Mouse (Mus musculus): Measurements from ENCODE around the gene Sh3gl2. TPM values are rescaled to one million over a fixed set of nuclear protein-coding genes. Genes with fewer than 3 reads are reported as not detected.

The Sh3gl2 gene
- polyA plus RNA-seq, 1 experiment, result 0.22 TPM

DNA sequence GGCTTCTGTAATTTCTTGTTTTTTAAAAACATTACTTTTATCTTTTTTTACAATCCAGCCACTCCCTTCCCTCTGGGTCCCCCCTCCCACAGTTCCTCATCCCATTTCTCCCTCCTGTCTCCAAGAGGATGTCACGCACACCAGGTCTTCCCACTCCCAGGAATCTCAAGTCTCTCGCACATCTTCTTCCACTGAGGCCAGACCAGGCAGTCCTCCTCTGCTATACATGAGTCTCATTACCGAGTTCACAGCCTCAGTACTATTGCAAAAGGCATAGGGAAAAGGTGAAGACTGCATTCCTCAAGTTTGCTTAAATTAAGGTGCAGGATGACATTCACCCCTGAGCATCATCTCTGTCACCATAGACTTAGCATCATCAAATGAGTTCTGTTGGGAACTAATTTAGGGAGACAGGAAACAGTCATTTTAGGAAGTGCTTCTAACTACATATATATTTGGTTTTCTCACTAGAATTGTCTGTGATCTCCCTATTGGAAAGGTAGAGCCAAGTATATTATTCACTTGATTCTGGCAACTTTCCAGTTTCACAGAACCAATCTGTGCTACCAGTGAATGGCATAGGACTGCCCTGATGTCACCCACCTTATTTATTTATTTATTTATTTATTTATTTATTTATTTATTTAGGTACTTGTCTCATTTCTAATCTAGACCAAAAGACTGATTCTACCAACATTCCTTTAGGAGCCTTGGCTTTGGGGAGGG lies 1.9 kb downstream of the Sh3gl2 start:
- TF ChIP-seq POLR2A (IDR thresholded peaks at IDR 0.05; ENCODE audit: control insufficient read depth, extremely low read depth, insufficient read depth, low read length, poor library complexity), result no peak
- no peak for TF ChIP-seq CTCF (IDR thresholded peaks at IDR 0.05; ENCODE audit: borderline replicate concordance, control insufficient read depth, extremely low read depth, insufficient read depth, low read length, poor library complexity)
- DNase-seq, result no peak
- Histone ChIP-seq H3K27me3 (ENCODE audit: control insufficient read depth, insufficient read depth, low read length) (no peaks in the 10 kb centered on the region; the same call in 1 of the 2 replicates), H3K4me1 (replicated peaks; ENCODE audit: control insufficient read depth, insufficient read depth, low read length) (no peaks in the 10 kb centered on the region), H3K36me3 (ENCODE audit: control insufficient read depth, insufficient read depth, low read length) (no peaks in the 10 kb centered on the region), H3K27ac (ENCODE audit: control insufficient read depth, insufficient read depth, low read length) (no peak overlapping the region), H3K4me3 (ENCODE audit: control insufficient read depth, insufficient read depth, low read length) (no peak overlapping the region)
- 66% methylated on average over 3 of the region's 3 CpGs for WGBS

DNA sequence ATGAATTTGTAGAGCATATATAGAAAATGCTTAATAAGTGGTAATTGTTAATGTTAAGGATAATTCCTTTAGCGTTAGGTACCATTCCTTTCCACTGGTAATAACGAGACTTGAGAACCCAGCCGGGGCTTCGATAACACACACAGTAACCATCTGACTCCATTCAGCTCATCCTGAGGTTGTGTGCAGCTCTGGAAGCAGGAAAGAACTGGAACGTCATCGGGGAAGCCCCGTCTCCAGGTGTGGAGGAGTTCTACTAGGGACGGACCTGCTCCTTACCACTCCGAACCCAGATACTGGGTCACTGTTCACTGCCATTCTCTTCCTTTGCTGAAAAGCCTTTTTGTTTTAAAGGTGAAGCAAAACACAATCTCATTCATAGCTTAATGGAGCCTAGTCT lies 2.6 kb downstream of the Sh3gl2 start:
- no peak overlapping the region for H3K4me3 ChIP-seq (ENCODE audit: control insufficient read depth, insufficient read depth, low read length)
- no peak for TF ChIP-seq CTCF (IDR thresholded peaks at IDR 0.05; ENCODE audit: borderline replicate concordance, control insufficient read depth, extremely low read depth, insufficient read depth, low read length, poor library complexity)
- TF ChIP-seq POLR2A (IDR thresholded peaks at IDR 0.05; ENCODE audit: control insufficient read depth, extremely low read depth, insufficient read depth, low read length, poor library complexity), result no peak
- 96% methylated on average over 9 of the region's 9 CpGs for whole genome bisulfite sequencing

DNA sequence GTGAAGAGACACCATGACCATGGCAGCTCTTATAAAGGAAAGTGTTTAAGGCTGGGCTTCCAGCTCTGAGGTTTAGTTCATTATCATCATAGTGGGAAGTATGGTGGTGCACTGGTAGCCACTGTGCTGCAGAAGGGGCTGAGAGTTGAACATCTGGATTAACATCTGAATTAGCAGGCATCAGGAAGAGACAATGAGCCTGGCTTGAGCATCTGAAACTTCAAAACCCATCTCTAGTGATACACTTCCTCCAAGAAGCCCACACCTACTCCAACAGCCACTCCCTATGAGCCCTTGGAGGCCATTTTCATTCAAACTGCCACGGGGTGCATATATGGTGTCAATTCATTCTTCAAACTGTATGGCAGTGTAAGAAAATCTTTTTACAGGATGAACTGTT lies 3.6 kb downstream of the Sh3gl2 start:
- H3K4me3 ChIP-seq (ENCODE audit: control insufficient read depth, insufficient read depth, low read length), result no peak overlapping the region
- 75% methylated on average over 1 of the region's 1 CpGs for WGBS

More for the DNA sequence above, 2.6 kb downstream of the Sh3gl2 start:
- DNase-seq, result no peak
- Histone ChIP-seq H3K27ac (ENCODE audit: control insufficient read depth, insufficient read depth, low read length) (no peak overlapping the region), H3K4me1 (replicated peaks; ENCODE audit: control insufficient read depth, insufficient read depth, low read length) (no peaks in the 10 kb centered on the region), H3K36me3 (ENCODE audit: control insufficient read depth, insufficient read depth, low read length) (no peaks in the 10 kb centered on the region), H3K27me3 (ENCODE audit: control insufficient read depth, insufficient read depth, low read length) (no peaks in the 10 kb centered on the region; the same call in 1 of the 2 replicates)

DNA sequence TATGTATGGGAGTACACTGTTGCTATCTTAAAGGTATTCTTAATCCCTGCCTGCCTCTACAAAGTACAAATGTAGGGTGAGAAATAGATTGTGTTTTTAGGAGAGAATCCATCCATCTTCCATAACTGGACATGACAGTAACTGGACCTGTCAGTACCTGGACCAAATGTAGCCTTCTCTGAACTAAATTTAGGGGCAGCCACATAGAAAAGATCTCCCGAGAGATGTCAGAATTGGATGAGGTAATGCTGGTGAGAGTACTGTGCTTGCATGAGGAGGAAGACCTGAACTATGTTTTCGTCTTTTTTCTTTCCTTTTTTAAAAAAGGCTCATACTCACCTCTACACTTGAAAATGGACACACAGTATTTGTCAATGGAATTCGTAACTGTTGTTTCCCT lies 6.0 kb downstream of the Sh3gl2 start:
- Histone ChIP-seq H3K27ac (ENCODE audit: control insufficient read depth, insufficient read depth, low read length) (no peak overlapping the region), H3K4me3 (ENCODE audit: control insufficient read depth, insufficient read depth, low read length) (no peak overlapping the region), H3K36me3 (ENCODE audit: control insufficient read depth, insufficient read depth, low read length) (no peaks in the 10 kb centered on the region), H3K27me3 (ENCODE audit: control insufficient read depth, insufficient read depth, low read length) (no peaks in the 10 kb centered on the region), H3K4me1 (replicated peaks; ENCODE audit: control insufficient read depth, insufficient read depth, low read length) (no peaks in the 10 kb centered on the region)
- DNase-seq, result no peak
- 84% methylated on average over 3 of the region's 3 CpGs for WGBS
- TF ChIP-seq CTCF (IDR thresholded peaks at IDR 0.05; ENCODE audit: borderline replicate concordance, control insufficient read depth, extremely low read depth, insufficient read depth, low read length, poor library complexity) (no peak), POLR2A (IDR thresholded peaks at IDR 0.05; ENCODE audit: control insufficient read depth, extremely low read depth, insufficient read depth, low read length, poor library complexity) (no peak)

More for the DNA sequence above, 3.6 kb downstream of the Sh3gl2 start:
- Histone ChIP-seq H3K36me3 (ENCODE audit: control insufficient read depth, insufficient read depth, low read length) (no peaks in the 10 kb centered on the region), H3K27me3 (ENCODE audit: control insufficient read depth, insufficient read depth, low read length) (no peaks in the 10 kb centered on the region; the same call in 1 of the 2 replicates), H3K27ac (ENCODE audit: control insufficient read depth, insufficient read depth, low read length) (no peak overlapping the region), H3K4me1 (replicated peaks; ENCODE audit: control insufficient read depth, insufficient read depth, low read length) (no peaks in the 10 kb centered on the region)
- no peak for DNase-seq
- no peak for TF ChIP-seq POLR2A (IDR thresholded peaks at IDR 0.05; ENCODE audit: control insufficient read depth, extremely low read depth, insufficient read depth, low read length, poor library complexity)
- no peak for TF ChIP-seq CTCF (IDR thresholded peaks at IDR 0.05; ENCODE audit: borderline replicate concordance, control insufficient read depth, extremely low read depth, insufficient read depth, low read length, poor library complexity)

DNA sequence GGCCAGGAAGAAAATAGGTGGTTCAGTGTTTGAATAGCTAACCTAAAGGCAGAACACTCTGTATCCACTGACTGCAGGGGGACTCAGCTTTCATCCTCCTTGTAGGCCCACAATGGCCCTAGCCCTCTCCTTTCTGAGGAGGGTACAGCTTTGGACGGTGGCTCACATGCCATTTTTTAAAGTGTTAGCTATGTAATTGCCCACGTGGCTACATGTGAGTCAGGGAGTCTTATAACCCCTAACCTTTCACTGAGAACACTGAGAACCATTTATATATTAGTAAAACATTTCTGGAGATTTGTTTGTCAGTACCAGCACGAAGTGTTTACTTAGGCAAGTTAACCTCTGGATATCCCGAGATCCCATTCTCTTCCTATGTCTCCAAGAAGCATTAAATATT lies 12.1 kb downstream of the Sh3gl2 start:
- no peaks in the 10 kb centered on the region for H3K36me3 ChIP-seq (ENCODE audit: control insufficient read depth, insufficient read depth, low read length)
- DNase-seq, result no peak
- 83% methylated on average over 4 of the region's 4 CpGs for WGBS
- no peaks in the 10 kb centered on the region for H3K4me1 ChIP-seq (replicated peaks; ENCODE audit: control insufficient read depth, insufficient read depth, low read length)
- H3K27me3 ChIP-seq (ENCODE audit: control insufficient read depth, insufficient read depth, low read length), result no peaks in the 10 kb centered on the region
- no peak for TF ChIP-seq CTCF (IDR thresholded peaks at IDR 0.05; ENCODE audit: borderline replicate concordance, control insufficient read depth, extremely low read depth, insufficient read depth, low read length, poor library complexity)
- no peak for TF ChIP-seq POLR2A (IDR thresholded peaks at IDR 0.05; ENCODE audit: control insufficient read depth, extremely low read depth, insufficient read depth, low read length, poor library complexity)
- H3K27ac ChIP-seq (ENCODE audit: control insufficient read depth, insufficient read depth, low read length), result no peak overlapping the region
- H3K4me3 ChIP-seq (ENCODE audit: control insufficient read depth, insufficient read depth, low read length), result no peak overlapping the region

DNA sequence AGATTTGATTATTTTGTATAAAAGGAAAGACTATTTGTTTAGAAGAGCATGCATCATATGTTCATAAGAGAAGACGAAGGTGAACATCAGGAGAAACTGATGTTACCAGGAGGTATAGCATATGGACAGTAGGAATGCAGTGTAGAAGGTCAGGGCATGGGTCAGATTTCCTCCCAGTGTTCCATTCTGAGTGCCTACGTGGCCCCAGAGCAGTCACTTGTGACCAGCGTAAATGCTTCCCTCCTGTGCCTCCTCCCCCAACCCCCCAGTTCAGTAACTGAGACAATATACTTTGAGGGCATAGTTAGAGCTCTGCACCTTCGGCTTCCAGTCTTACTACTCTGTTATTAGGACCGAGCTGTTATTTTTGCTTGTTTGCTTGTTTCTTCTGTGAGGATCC lies 17.8 kb downstream of the Sh3gl2 start:
- TF ChIP-seq POLR2A (IDR thresholded peaks at IDR 0.05; ENCODE audit: control insufficient read depth, extremely low read depth, insufficient read depth, low read length, poor library complexity) (no peak), CTCF (IDR thresholded peaks at IDR 0.05; ENCODE audit: borderline replicate concordance, control insufficient read depth, extremely low read depth, insufficient read depth, low read length, poor library complexity) (no peak)
- H3K36me3 ChIP-seq (ENCODE audit: control insufficient read depth, insufficient read depth, low read length), result no peaks in the 10 kb centered on the region
- H3K4me3 ChIP-seq (ENCODE audit: control insufficient read depth, insufficient read depth, low read length), result no peak overlapping the region
- WGBS, result 86% methylated on average over 5 of the region's 5 CpGs
- no peak overlapping the region for H3K27ac ChIP-seq (ENCODE audit: control insufficient read depth, insufficient read depth, low read length)
- H3K4me1 ChIP-seq (replicated peaks; ENCODE audit: control insufficient read depth, insufficient read depth, low read length), result no peaks in the 10 kb centered on the region
- no peaks in the 10 kb centered on the region for H3K27me3 ChIP-seq (ENCODE audit: control insufficient read depth, insufficient read depth, low read length)
- no peak for DNase-seq

Data from thymus, adult 2 months (tissue).